Mouse (Mus musculus) heart, embryonic 14.5 days (tissue): ENCODE measurements around the gene Ss18l1. TPM values are rescaled to one million over a fixed set of nuclear protein-coding genes. Genes with fewer than 3 reads are reported as not detected.

Source experiments
- ATAC-seq: fragments of 200-750 bp; cut with Nextera tagmentation; 2 replicates; pipeline ENCODE4 v1.8.0; 2017; ENCODE audit warnings: low read depth, moderate TSS enrichment; ENCODE audit not compliant: insufficient number of reproducible peaks, insufficient read depth, low FRiP score
- H3K27ac ChIP-seq, 2 experiments: fragments of 200-500 bp in 1 of 2; fragments of 300-500 bp in 1 of 2; sonication (generic) in 1 of 2; replicated peaks in 1 of 2; 2 replicates each; pipeline ENCODE4 v1.5.1; 2012 to 2014; ENCODE audit warnings: low read depth in 2 of 2, low read length in 2 of 2, control low read depth in 1 of 2, mild to moderate bottlenecking in 1 of 2, mixed read lengths in 1 of 2; ENCODE audit not compliant: control insufficient read depth in 1 of 2, insufficient read depth in 1 of 2
- H3K27me3 ChIP-seq: fragments of 300-500 bp; sonication (generic); 2 replicates; pipeline ENCODE4 v1.6.1; 2014; ENCODE audit warnings: mild to moderate bottlenecking, low read length, control low read depth; ENCODE audit not compliant: control insufficient read depth, insufficient read depth
- H3K36me3 ChIP-seq: fragments of 300-500 bp; sonication (generic); 2 replicates; pipeline ENCODE4 v1.6.1; 2014; ENCODE audit warnings: mild to moderate bottlenecking, control low read depth, low read length, mixed read lengths; ENCODE audit not compliant: control insufficient read depth, insufficient read depth
- H3K4me1 ChIP-seq, 2 experiments: fragments of 200-500 bp in 1 of 2; fragments of 300-500 bp in 1 of 2; sonication (generic) in 1 of 2; 2 replicates each; pipeline ENCODE4 v1.6.1; 2012 to 2014; ENCODE audit warnings: low read length in 2 of 2, control low read depth in 1 of 2, mixed read lengths in 1 of 2; ENCODE audit not compliant: control insufficient read depth in 2 of 2, insufficient read depth in 2 of 2
- H3K4me2 ChIP-seq: fragments of 300-500 bp; sonication (generic); 2 replicates; pipeline ENCODE4 v1.6.1; 2014; ENCODE audit warnings: mild to moderate bottlenecking, low read length
- H3K4me3 ChIP-seq, 2 experiments: fragments of 200-500 bp in 1 of 2; fragments of 300-500 bp in 1 of 2; sonication (generic) in 1 of 2; 2 replicates each; pipeline ENCODE4 v1.5.1; 2012 to 2014; ENCODE audit warnings: low read length in 2 of 2, mild to moderate bottlenecking in 2 of 2, control low read depth in 1 of 2, low read depth in 1 of 2, moderate library complexity in 1 of 2; ENCODE audit not compliant: control insufficient read depth in 1 of 2, insufficient read depth in 1 of 2
- H3K9ac ChIP-seq: fragments of 300-500 bp; sonication (generic); 2 replicates; pipeline ENCODE4 v1.6.1; 2014; ENCODE audit warnings: mild to moderate bottlenecking, low read length
- H3K9me3 ChIP-seq: fragments of 300-500 bp; sonication (generic); 2 replicates; pipeline ENCODE4 v1.6.1; 2016; ENCODE audit warnings: low read length, control low read depth; ENCODE audit not compliant: control insufficient read depth
- WGBS: fragments of 180-500 bp; shearing (Covaris S2); extraction: QIAGEN DNeasy Blood & Tissue Kit; methylation state at CpG from one replicate; pipeline ENCODE4 v1.1.7; 2014; 5-methylcytosine and 5-hydroxymethylcytosine counted together
- polyA plus RNA-seq: library from polyadenylated mRNA; unstranded; fragments of >200 nt; fragmentation: Nextera tagmentation; extraction: Ambion mirVana; gene quantifications from 2 replicates; pipeline ENCODE4 v1.2.1, GENCODE M21; 2014

The Ss18l1 gene
- polyA plus RNA-seq, 1 experiment from 2014 or later: 3.9 TPM

- 63% methylated on average over 5 of the region's 5 CpGs for whole genome bisulfite sequencing
Observed at GRCm38 (mm10) chr2:180034753-180035152, 7.6 kb upstream of the Ss18l1 start.

GRCm38 (mm10) chr2:180040406-180040805 lies 1.9 kb upstream of the Ss18l1 start:
- no peak for ATAC-seq
- Histone ChIP-seq H3K4me1 (peaks cover 3 to 26% of the 10 kb centered on the region in 2 experiments), H3K27me3 (no peaks in the 10 kb centered on the region), H3K4me3 (no peak overlapping the region), H3K4me2 (peak overlapping the region; percentile 98), H3K27ac (no peak overlapping the region), H3K9me3 (no peaks in the 10 kb centered on the region), H3K36me3 (peaks cover 42% of the 10 kb centered on the region), H3K9ac (peak overlapping the region; percentile 94)
- 38% methylated on average over 6 of the region's 6 CpGs for WGBS

More at GRCm38 (mm10) chr2:180034753-180035152, 7.6 kb upstream of the Ss18l1 start:
- no peak for ATAC-seq
- no peak overlapping the region for H3K4me2 ChIP-seq
- no peaks in the 10 kb centered on the region for H3K27me3 ChIP-seq
- 0 out of 4 replicates have a peak overlapping the region, but pooled peaks of 1 of the 2 experiments have one; percentile 9 for H3K27ac ChIP-seq
- H3K4me3 ChIP-seq: no peak overlapping the region
- no peak overlapping the region for H3K9ac ChIP-seq
- no peaks in the 10 kb centered on the region for H3K9me3 ChIP-seq
- H3K4me1 ChIP-seq: peaks cover 0 to 10% of the 10 kb centered on the region in 2 experiments; a peak in 1 of 4 replicates
- H3K36me3 ChIP-seq: peaks cover 95% of the 10 kb centered on the region

GRCm38 (mm10) chr2:180041577-180042255 lies 593 bp upstream of the Ss18l1 start:
- WGBS: under 1% methylated on average over 64 of the region's 66 CpGs
- Histone ChIP-seq H3K36me3 (peaks cover 29% of the 10 kb centered on the region), H3K4me1 (peaks cover 3 to 26% of the 10 kb centered on the region in 2 experiments), H3K4me3 (peak overlapping the region; percentile 85 to 99), H3K27ac (peak overlapping the region; percentile 65 to 90), H3K27me3 (no peaks in the 10 kb centered on the region), H3K4me2 (peak overlapping the region; percentile 98), H3K9me3 (no peaks in the 10 kb centered on the region), H3K9ac (peak overlapping the region; percentile 94)
- peak; percentile 46 for ATAC-seq

GRCm38 (mm10) chr2:180042858-180043515 lies 678 bp downstream of the Ss18l1 start:
- H3K4me3 ChIP-seq: peak overlapping the region; percentile 85 to 99
- H3K4me2 ChIP-seq: peak overlapping the region; percentile 98
- 1% methylated on average over 63 of the region's 66 CpGs for WGBS
- H3K27me3 ChIP-seq: no peaks in the 10 kb centered on the region
- H3K9me3 ChIP-seq: no peaks in the 10 kb centered on the region
- peak overlapping the region; percentile 55 to 90 for H3K27ac ChIP-seq
- H3K36me3 ChIP-seq: peaks cover 16% of the 10 kb centered on the region
- peak; percentile 24; the same call in 1 of the 2 replicates for ATAC-seq
- peaks cover 3 to 26% of the 10 kb centered on the region in 2 experiments for H3K4me1 ChIP-seq
- H3K9ac ChIP-seq: peak overlapping the region; percentile 94

- H3K27ac ChIP-seq: no peak overlapping the region
- H3K4me2 ChIP-seq: no peak overlapping the region
- no peaks in the 10 kb centered on the region for H3K9me3 ChIP-seq
- no peak overlapping the region for H3K4me3 ChIP-seq
- H3K9ac ChIP-seq: no peak overlapping the region
- H3K27me3 ChIP-seq: no peaks in the 10 kb centered on the region
- H3K4me1 ChIP-seq: peaks cover 3 to 23% of the 10 kb centered on the region in 2 experiments
- WGBS: 48% methylated on average over 4 of the region's 4 CpGs
- 0 out of 2 replicates have a peak, but pooled peaks cover under 1% of the 10 kb centered on the region for H3K36me3 ChIP-seq
- ATAC-seq: no peak
Observed at GRCm38 (mm10) chr2:180045283-180045682, 3.0 kb downstream of the Ss18l1 start.

- no peaks in the 10 kb centered on the region for H3K27me3 ChIP-seq
- no peak overlapping the region for H3K4me3 ChIP-seq
- H3K4me2 ChIP-seq: no peak overlapping the region
- no peaks in the 10 kb centered on the region for H3K9me3 ChIP-seq
- H3K36me3 ChIP-seq: no peaks in the 10 kb centered on the region
- no peak overlapping the region for H3K27ac ChIP-seq
- no peak overlapping the region for H3K9ac ChIP-seq
- 91% methylated on average over 3 of the region's 3 CpGs for WGBS
- ATAC-seq: no peak
- peaks cover 0 to 12% of the 10 kb centered on the region in 2 experiments; a peak in 2 of 4 replicates for H3K4me1 ChIP-seq
Observed at GRCm38 (mm10) chr2:180047580-180047979, 5.3 kb downstream of the Ss18l1 start.

- Histone ChIP-seq H3K4me3 (no peak overlapping the region), H3K27ac (no peak overlapping the region), H3K9ac (no peak overlapping the region), H3K4me1 (peaks cover 0 to 11% of the 10 kb centered on the region in 2 experiments; a peak in 2 of 4 replicates), H3K9me3 (no peaks in the 10 kb centered on the region), H3K4me2 (no peak overlapping the region), H3K36me3 (peaks cover 3% of the 10 kb centered on the region; the same call in 1 of the 2 replicates), H3K27me3 (no peaks in the 10 kb centered on the region)
- WGBS: 92% methylated on average over 18 of the region's 18 CpGs
- ATAC-seq: no peak
Observed at GRCm38 (mm10) chr2:180047980-180048635, 5.8 kb downstream of the Ss18l1 start.
